Mouse (Mus musculus) gastrocnemius, adult 18-20 months (tissue): ENCODE measurements around the gene Echs1. TPM values are rescaled to one million over a fixed set of nuclear protein-coding genes. Genes with fewer than 3 reads are reported as not detected.
"Not testable (repeated sequence)": the region's sequence is repeated elsewhere in the genome, so short reads cannot be mapped to it uniquely, and the experiment has no call there.

Experiments used
- DNase-seq: peaks from one replicate; pipeline ENCODE4 v3.0.0; 2021; ENCODE audit warnings: low spot score
- long read RNA-seq, 2 experiments: library from polyadenylated mRNA; stranded (forward); transcript quantifications; one replicate each; pipeline ENCODE4 v2.0.0; 2021
- total RNA-seq, 2 experiments: library from RNA; stranded (reverse); gene quantifications; 2 replicates each; pipeline ENCODE4 v1.2.3; 2021

The Echs1 gene
- total RNA-seq, result 100 to 1,000 TPM; 138 to 150 TPM
- long read RNA-seq, experiment 1, transcript Echs1-201 (8 exons, 1,557 nt), result major isoform, 140 of 149 reads
- long read RNA-seq, experiment 1, partial matches to known transcripts, result 5 of 149 reads
- long read RNA-seq, experiment 1, other reads (novel, unspliced or antisense), result 4 of 149 reads
- long read RNA-seq, experiment 2, transcript Echs1-201 (8 exons, 1,557 nt), result major isoform, 176 of 192 reads
- long read RNA-seq, experiment 2, partial matches to known transcripts, result 13 of 192 reads
- long read RNA-seq, experiment 2, other reads (novel, unspliced or antisense), result 3 of 192 reads

GRCm38 (mm10) chr7:140116329-140117054, at the start of gene Echs1:
TSS of gene Echs1 (minus strand) at chr7:140116476.
- peak; percentile 93 for DNase-seq

- no peak for DNase-seq
Measured at GRCm38 (mm10) chr7:140164664-140165063, 48.4 kb upstream of the Echs1 start, which contains the start of gene Olfr522. TSS of gene Olfr522 (minus strand) at chr7:140164764.

- DNase-seq, result no peak
Measured at GRCm38 (mm10) chr7:140160363-140160762, 44.1 kb upstream of the Echs1 start.

- DNase-seq, result no peak
Measured at GRCm38 (mm10) chr7:140154218-140154927, 38.1 kb upstream of the Echs1 start, which contains the start of gene Sprn. TSS of gene Sprn (minus strand) at chr7:140154877.

DNA sequence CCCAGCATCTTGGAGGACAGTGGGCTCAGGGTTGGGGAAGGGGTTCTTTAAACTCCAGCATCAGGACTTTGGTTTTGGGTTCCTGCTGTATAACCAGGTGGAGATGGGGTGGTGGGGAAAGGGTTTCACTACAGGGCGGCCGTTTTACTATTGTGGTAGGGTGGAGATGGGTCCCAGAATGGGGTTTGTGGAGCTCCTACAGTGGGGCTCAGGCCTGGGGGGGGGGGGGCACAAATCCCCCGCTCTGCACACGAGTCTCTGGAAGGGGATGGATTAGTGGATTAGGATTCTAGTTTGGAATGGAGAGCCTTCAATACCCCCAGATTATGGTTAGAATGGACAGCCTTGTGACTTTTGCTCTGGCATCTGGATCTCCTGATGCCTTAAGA, 37.5 kb upstream of the Echs1 start:
- no peak for DNase-seq

GRCm38 (mm10) chr7:140153383-140153782, 37.1 kb upstream of the Echs1 start:
- DNase-seq, result no peak

DNA sequence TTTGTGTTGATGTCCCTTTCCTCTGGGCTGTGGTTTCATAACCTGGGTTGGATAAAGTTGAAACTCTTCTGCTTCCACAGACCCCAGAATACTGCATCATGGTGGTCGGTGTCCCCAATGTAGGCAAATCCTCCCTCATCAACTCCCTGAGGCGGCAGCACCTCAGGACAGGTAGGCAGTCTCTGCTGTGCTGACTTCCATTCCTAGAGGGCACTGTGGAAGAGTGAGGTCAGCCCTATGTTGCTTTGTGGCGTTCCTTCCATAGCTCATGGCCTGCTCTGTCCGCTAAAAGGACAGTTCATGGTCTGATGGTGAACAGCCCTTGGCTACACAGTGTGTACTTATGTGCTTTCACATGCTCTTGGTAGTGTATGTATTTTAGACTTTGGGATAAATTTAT, 28.3 kb upstream of the Echs1 start:
- no peak for DNase-seq

DNA sequence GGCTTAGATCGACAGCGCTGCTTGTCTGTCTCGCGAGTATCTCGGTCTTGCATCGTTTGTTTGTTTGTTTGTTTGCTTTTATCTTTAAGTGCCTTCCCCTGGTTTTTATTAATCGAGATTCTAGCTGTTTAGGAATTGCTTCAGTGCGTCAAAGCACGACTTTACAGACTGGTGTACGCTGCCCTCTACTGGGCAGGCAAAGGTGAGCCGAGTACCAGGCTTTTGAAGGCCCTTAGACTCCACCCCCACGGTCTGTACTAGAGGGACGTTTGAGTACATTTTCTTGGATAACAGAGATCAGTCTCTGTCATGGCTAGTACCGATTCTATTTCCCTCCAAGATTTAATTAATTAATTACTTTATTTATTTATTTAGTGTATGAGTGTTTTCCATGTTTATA, 25.1 kb upstream of the Echs1 start:
- DNase-seq, result peak; percentile 70

DNA sequence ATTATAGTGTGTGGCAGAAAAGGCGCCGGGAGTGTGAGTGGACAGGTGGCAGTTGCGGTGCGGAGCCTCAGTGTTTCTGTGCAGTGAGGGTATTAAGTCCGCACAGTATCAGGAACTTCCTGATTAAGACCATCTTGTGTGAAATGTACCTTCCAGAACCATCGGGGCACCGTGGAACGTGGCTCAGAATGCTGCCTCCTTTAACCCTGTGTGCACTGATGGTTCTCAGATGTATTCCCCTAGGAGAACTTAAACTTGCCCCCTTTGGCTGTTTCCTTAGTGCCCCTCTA, 21.7 kb upstream of the Echs1 start:
- DNase-seq, result no peak

DNA sequence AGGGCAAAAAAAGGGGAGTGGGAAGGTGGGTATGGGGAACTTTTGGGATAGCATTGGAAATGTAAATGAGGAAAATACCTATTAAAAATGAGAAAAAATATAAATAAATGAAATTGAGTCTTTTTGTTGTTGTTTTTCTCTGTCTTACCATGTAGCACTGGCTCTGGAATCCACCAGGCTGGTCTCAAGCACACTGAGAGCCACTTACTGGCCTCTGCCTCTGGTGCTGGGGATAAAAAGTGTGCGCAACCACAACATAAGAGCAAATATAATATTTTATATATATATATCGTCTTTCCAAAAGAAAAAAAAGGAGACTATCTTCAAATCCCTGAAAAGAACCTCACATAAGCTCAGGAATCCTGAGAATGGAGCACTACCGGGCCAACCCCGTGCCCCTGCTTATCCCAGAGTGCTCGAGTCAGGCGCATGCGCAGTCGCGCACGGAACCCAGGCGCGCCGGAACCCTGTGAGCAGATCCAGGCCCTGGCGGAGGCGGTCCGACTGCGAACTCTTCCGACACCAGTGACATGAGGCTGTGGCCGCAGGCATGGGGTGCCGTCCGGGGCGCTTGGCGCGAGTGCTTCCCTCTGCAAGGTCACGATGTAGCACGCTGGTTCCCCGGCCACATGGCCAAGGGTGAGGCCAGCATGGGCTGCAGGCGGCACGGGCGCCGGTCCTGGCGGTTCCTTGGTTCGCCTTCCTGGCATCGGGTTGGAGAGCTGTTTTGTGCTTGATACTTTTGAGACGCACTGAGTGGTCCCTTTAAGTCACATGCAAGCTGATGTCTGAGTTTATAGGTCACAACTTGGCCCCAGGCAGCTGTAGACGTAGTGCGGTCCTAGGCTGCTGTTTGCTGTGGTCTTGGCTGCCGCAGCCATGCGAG, 21.1 kb upstream of the Echs1 start, which contains the start of gene Mtg1:
TSS of gene Mtg1 (plus strand) at position 430 of the 886 bp plus-strand sequence.
- DNase-seq, result peak; percentile 95

- no peak for DNase-seq
Measured at GRCm38 (mm10) chr7:140135106-140135770, 19.0 kb upstream of the Echs1 start.

- not testable (repeated sequence) for DNase-seq
Measured at GRCm38 (mm10) chr7:140134033-140134432, 17.8 kb upstream of the Echs1 start.

DNA sequence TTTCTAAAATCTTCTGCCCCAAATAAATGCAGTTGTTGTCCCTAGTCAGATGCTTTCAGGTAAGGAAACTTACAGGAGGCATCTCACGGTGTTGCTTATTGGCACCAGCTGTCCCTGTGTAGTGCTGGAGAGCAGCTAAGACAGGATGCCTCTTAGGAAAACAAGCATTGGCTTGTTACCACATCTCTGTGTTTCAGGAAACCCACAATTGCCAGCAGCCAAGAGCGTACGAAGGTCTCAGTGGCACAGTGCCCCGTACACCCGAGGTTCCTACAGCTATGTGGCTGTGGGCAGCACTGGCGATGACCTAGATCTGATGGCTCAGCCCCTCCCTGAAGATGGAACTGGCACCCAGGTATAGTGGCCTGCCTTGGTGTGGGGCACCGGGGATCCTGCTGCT, 15.9 kb upstream of the Echs1 start:
- not testable (repeated sequence) for DNase-seq

- no peak for DNase-seq
Measured at GRCm38 (mm10) chr7:140127911-140128310, 11.6 kb upstream of the Echs1 start.

GRCm38 (mm10) chr7:140126934-140127333, 10.7 kb upstream of the Echs1 start:
- no peak for DNase-seq

GRCm38 (mm10) chr7:140126022-140126350, 9.7 kb upstream of the Echs1 start:
- DNase-seq, result no peak

DNA sequence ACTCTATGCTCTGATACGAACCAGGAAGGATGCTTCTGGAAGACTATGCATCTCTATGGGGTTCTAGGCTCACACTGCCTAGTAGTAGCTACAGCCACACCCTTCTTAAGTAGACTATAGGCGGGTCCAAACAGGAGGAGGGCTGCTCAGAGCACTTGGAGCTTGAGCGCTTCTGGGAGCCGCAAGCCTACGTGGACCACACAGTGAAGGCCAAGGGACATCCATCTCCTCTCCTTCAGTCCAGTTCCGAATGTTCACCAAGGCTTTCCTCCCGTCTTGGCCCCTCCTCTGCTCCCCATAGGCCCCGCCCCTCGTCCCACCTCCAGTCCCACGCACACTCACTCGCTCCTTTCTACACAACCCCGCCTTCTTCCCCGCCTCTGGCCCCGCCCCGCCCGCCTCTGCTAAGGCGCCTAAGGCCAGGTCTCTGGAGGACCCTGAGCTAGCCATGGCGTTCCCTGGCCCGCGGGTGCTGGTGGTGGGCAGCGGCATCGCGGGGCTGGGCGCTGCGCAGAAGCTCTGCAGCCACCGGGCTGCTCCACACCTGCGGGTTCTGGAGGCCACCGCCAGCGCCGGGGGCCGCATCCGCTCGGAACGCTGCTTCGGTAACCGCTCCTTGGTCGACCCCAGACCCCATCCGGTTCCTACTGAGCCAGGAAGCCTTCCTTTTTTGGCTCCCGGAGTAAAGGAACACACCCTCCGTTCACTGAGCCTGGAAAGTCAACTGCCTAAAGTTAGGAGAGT, 9.2 kb upstream of the Echs1 start:
- DNase-seq, result peak; percentile 96

- DNase-seq, result no peak
Measured at GRCm38 (mm10) chr7:140124382-140124781, 8.1 kb upstream of the Echs1 start.

DNA sequence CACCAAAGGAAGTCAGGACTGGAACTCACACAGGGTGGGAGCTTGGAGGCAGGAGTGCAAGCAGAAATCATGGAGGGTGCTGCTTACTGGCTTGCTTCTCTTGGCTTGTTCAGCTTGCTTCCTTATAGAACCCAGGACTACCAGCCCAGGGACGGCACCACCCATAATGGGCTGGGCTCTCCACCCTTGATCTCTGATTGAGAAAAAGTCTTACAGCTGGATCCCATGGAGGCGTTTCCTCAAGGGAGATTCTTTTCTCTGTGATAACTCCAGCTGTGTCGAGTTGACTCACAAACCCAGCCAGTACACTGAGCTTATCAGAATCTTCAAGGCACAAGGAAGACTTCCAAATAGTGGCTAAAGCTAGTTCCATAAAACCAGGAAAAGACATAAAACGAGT, 6.5 kb upstream of the Echs1 start:
- DNase-seq, result no peak

DNA sequence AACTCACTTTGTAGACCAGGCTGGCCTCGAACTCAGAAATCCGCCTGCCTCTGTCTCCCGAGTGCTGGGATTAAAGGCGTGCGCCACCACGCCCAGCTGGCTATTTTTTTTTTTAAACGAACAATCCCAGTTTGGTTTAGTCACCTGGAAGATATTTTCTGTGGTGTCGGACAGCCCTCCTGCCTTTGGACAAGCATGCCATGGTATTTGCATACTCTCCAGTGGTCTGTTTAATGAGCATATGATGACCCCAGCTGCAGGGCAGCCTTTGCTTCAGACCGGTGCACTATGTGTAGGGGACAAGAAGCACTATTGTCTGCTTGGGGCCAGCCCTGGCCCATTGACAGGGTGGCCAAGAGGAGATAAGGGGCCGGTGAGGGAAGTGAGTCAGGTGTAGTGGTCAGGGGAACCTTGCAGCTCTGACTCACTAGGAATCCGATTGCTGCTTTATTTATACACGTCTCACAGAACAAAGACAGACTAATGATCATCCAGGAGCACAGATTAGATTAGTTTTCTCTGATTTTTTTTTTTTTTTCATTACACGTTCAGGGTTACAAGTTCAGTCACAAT, 5.1 kb upstream of the Echs1 start:
- no peak for DNase-seq
